Mouse (Mus musculus) liver, adult 2 months (tissue): ENCODE results near the gene Trim66.

Source experiments
- CTCF ChIP-seq: fragments of 200-500 bp; IDR thresholded peaks from 2 replicates; pipeline ENCODE4 v1.5.1; 2011; ENCODE audit warnings: low read depth, low read length, control low read depth
- POLR2A ChIP-seq: fragments of 200-500 bp; IDR thresholded peaks from 2 replicates; pipeline ENCODE4 v1.6.1; 2011; ENCODE audit warnings: low read length, control low read depth; ENCODE audit not compliant: insufficient read depth; ENCODE audit errors: extremely low read depth

DNA sequence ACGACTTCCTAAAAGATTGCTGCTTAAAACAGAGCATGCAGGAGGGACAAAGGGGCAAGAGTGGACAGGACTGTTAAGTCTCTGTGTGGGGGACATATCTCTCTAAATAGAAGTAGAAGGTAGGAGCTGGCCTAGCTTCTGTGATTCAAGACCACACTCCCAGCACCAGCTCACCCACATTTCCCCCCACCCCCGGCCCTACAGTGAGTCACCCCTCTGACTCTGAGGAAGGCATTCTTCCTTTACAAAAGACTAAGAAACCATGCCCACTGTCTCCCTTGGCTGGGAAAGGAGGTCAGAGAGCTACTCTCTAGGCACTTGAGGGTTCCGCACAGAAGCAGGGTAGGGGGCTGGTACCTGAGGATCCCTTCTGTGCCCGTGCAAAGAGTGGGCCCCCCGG lies 23.7 kb downstream of the Trim66 start:
- TF ChIP-seq POLR2A: no peak
- no peak for TF ChIP-seq CTCF
